Mouse (Mus musculus): ENCODE data around the gene Ric1. TPM values are rescaled to one million over a fixed set of nuclear protein-coding genes. Genes with fewer than 3 reads are reported as not detected.
"Not testable (repeated sequence)": the region's sequence is repeated elsewhere in the genome, so short reads cannot be mapped to it uniquely, and the experiment has no call there.

The Ric1 gene
- total RNA-seq, 2 experiments from 2014 or later = 11.1 to 14.8 TPM

DNA sequence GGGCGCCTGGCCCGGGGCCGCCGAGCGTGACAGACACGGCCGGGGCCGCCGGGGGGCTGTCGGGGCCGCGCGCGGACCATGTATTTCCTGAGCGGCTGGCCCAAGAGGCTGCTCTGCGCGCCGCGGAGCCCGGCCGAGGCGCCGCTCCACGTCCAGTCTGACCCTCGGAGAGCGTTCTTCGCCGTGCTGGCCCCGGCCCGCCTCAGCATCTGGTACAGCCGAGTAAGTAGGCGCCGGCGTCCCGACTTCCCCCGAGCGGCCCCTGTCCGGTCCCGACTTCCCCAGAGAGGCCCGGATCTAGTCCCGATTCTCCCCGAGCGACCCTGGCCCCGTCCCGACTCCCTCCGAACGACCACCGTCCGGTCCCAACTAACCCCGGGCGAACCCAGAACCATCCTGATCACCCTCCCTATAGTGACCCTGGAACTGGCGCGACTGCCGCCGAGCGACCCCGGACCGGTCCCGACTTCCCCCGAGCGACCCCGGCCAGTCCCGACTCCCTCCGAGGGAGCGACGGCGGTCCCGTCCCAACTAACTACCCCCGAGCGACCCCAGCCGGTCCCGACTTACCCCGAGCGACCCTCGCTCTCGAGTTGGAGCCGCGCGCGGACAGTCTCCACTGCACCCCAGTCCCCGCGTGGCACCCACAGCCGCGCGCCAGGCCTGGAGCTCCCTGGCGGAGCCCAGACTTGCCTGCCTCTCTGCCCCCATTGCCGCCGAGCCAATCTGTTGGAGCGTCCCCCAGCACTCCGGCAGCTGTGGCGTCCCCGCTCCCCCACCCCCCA lies 555 bp downstream of the Ric1 start:
- ATAC-seq (replicated peaks; ENCODE audit: low FRiP score, low TSS enrichment, poor library complexity, severe bottlenecking) = peak; percentile 60

- ATAC-seq (replicated peaks; ENCODE audit: low FRiP score, low TSS enrichment, poor library complexity, severe bottlenecking) = no peak
These were observed 1.1 kb downstream of the Ric1 start for GRCm38 (mm10) chr19:29523230-29523582.

GRCm38 (mm10) chr19:29523701-29524100 lies 1.6 kb downstream of the Ric1 start:
- ATAC-seq (replicated peaks; ENCODE audit: low FRiP score, low TSS enrichment, poor library complexity, severe bottlenecking) = no peak

DNA sequence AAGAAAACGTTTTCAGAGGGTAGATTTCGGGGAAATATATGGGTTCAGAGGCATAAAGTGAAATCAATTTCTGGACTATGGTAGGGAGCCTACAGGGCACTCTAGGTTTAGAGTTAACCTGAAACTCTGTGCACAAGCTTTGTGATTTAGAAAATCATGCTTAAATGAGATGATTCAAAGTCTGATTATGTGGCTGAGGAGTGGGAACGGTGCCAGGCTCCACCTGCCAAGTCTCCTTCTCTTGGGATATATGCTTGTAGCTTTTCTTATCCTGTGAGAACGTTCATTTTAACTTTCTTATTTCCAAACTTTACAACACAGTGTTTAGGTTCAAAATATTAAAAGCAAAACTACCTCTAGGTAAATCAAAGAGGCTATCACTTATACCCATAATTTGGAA lies 2.5 kb downstream of the Ric1 start:
- no peak for ATAC-seq (replicated peaks; ENCODE audit: low FRiP score, low TSS enrichment, poor library complexity, severe bottlenecking)

DNA sequence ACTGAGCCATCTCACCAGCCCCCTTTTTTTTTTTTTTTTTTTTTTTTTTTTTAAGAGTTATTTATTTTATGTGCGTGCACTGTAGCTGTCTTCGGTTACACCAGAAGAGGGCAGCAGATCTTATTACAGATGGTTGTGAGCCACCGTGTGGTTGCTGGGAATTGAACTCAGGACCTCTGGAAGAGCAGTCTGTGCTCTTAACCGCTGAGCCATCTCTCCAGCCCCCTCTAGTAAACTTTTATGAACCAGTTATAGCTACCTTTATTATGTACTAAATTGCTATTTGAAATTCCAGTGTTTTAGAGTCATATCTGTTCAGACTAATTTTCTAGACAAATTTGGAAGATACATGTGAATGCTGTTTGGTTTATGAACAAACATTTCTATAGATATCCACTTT lies 3.5 kb downstream of the Ric1 start:
- ATAC-seq (replicated peaks; ENCODE audit: low FRiP score, low TSS enrichment, poor library complexity, severe bottlenecking) = not testable (repeated sequence)

DNA sequence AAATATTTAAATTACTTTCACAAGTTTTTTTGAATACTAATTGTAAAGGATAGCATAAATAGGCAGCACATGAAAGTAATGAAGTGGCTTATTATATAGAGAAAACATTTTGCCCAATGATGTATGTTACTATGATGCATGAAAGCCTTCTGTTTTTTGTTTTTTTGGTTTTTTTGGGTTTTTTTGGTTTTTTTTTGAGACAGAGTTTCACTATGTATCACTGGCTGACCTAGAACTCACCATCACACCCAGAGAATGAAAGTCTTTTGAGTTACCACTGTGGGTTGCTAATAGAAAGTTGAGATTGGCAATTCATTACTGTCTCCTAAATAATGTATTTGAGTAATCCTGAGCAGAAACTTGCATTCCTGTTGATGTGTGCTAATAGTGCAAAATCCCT lies 4.8 kb downstream of the Ric1 start:
- ATAC-seq (replicated peaks; ENCODE audit: low FRiP score, low TSS enrichment, poor library complexity, severe bottlenecking) = no peak

- ATAC-seq (replicated peaks; ENCODE audit: low FRiP score, low TSS enrichment, poor library complexity, severe bottlenecking) = no peak
These were observed 5.2 kb downstream of the Ric1 start for GRCm38 (mm10) chr19:29527299-29527698.

DNA sequence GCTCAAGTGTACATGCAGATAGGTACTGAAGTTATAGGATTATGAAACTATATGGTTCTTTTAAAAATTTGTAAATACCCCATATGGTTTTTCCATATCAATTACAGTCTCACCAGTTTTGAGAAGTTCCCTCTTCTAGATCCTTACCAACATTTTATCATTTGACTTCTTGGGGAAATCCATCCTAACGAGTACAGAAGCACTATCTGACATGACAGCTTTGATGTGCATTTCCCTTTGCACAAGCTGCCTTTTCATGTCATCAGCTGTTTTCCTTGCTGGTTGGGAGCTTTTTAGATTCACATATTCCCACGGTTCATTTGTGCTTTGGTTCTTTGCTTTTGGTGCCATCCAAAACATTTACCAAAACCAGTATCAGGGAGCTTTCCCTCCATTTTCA lies 6.5 kb downstream of the Ric1 start:
- no peak for ATAC-seq (replicated peaks; ENCODE audit: low FRiP score, low TSS enrichment, poor library complexity, severe bottlenecking)

GRCm38 (mm10) chr19:29534030-29534429 lies 11.9 kb downstream of the Ric1 start:
- ATAC-seq (replicated peaks; ENCODE audit: low FRiP score, low TSS enrichment, poor library complexity, severe bottlenecking) = no peak

GRCm38 (mm10) chr19:29542256-29542970 lies 20.3 kb downstream of the Ric1 start:
- ATAC-seq (replicated peaks; ENCODE audit: low FRiP score, low TSS enrichment, poor library complexity, severe bottlenecking) = no peak

DNA sequence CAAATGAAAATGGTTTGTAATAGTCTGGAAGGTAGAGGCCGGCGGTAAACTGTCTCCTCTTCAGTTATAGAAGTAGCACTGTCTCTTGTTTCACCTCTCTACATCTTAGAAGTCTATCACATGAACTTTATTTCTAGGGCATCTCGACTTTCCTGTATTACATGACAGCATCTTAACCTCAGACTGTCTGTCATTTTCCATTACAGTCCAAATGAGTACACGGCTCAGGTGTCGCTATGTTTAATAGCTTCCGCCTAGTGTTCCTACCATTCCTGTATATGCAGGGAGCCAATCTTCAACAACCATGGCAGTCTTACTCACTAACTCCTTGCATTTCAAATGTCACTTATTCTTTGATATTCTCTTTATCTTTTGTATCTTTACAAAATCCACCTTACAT lies 21.9 kb downstream of the Ric1 start:
- no peak for ATAC-seq (replicated peaks; ENCODE audit: low FRiP score, low TSS enrichment, poor library complexity, severe bottlenecking)

GRCm38 (mm10) chr19:29550618-29551017 lies 28.5 kb downstream of the Ric1 start:
- ATAC-seq (replicated peaks; ENCODE audit: low FRiP score, low TSS enrichment, poor library complexity, severe bottlenecking) = no peak

GRCm38 (mm10) chr19:29551128-29551527 lies 29.0 kb downstream of the Ric1 start:
- no peak for ATAC-seq (replicated peaks; ENCODE audit: low FRiP score, low TSS enrichment, poor library complexity, severe bottlenecking)

DNA sequence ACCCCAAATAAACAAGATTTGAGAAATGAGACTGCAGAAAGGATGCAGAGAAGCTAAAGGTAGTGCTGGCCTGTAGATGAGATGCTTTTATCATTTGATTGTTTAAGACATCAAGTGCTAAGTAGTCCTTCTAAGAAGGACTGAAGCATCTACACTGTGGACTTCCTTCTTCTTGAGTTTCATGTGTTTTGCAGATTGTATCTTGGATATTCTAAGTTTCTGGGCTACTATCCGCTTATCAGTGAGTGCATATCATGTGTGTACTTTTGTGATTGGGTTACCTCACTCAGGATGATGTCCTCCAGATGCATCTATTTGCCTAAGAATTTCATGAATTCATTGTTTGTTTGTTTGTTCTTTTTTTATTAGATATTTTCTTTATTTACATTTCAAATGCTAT lies 29.9 kb downstream of the Ric1 start:
- ATAC-seq (replicated peaks; ENCODE audit: low FRiP score, low TSS enrichment, poor library complexity, severe bottlenecking) = not testable (repeated sequence)

- not testable (repeated sequence) for ATAC-seq (replicated peaks; ENCODE audit: low FRiP score, low TSS enrichment, poor library complexity, severe bottlenecking)
These were observed 35.2 kb downstream of the Ric1 start for GRCm38 (mm10) chr19:29557171-29557845.

- ATAC-seq (replicated peaks; ENCODE audit: low FRiP score, low TSS enrichment, poor library complexity, severe bottlenecking) = no peak
These were observed 40.1 kb downstream of the Ric1 start for GRCm38 (mm10) chr19:29562166-29562565.

DNA sequence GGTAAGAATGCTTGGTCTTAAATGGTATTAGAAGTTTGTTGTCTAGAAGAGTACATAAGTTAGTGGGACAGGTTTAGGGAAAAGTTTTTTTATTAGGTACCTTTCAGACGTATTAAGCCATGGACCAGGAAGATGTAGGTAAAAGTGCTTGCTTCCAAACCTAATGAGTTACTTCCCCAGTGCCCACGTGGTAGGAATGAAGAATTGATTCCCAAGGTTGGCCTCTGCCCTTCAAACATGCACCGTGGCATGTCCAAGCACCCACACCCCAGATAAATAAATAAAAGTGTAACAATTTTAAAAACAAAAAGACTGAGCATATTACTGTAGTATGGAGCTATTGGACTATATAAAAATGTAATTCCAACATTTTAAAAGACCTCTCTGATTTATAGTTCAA lies 40.5 kb downstream of the Ric1 start:
- ATAC-seq (replicated peaks; ENCODE audit: low FRiP score, low TSS enrichment, poor library complexity, severe bottlenecking) = no peak

- ATAC-seq (replicated peaks; ENCODE audit: low FRiP score, low TSS enrichment, poor library complexity, severe bottlenecking) = peak; percentile 86
These were observed 41.2 kb downstream of the Ric1 start for GRCm38 (mm10) chr19:29563258-29563779.

DNA sequence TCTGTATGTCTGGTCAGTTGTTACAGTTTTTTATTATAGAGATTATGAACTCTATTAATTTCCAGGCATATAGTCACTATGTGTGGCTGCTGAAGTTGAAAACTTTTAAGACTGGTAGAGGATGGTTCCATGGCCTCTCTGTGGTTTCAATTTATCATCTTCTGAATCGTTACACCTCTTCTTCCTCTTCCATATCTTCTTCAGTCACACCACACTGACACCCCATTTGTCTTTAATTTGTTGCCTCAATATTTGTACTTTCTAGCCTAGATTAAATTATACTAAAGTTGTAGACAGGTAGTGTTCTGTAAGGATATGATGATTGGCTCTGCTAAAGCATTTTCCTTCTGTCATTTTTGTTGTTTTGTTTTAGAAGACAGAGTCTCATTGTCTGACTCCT lies 44.4 kb downstream of the Ric1 start:
- ATAC-seq (replicated peaks; ENCODE audit: low FRiP score, low TSS enrichment, poor library complexity, severe bottlenecking) = no peak

DNA sequence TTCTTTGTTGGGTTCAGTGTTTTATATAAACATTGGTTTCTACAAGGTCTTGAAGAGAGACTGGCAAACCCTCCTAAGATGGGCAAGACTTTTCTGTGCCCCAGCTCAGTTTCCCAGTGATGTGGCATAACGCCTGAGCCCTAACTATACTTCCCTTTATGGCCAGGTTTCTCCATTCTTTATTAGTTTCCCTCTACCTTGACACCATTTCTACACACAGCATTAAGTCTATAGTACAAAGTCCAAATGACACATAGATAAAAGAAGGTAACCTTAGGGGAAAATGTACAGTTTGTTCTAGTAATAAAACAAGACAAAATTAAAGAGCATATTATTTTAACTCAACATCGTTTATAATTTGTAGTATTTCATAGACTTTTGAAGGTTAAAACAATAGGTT lies 60.4 kb downstream of the Ric1 start:
- no peak for ATAC-seq (replicated peaks; ENCODE audit: low FRiP score, low TSS enrichment, poor library complexity, severe bottlenecking)

All from megakaryocyte-erythroid progenitor cell, adult 5-6 weeks (primary cell).